32 mouse cellular contexts compared by ENCODE assay signal in the genomic region with DNA sequence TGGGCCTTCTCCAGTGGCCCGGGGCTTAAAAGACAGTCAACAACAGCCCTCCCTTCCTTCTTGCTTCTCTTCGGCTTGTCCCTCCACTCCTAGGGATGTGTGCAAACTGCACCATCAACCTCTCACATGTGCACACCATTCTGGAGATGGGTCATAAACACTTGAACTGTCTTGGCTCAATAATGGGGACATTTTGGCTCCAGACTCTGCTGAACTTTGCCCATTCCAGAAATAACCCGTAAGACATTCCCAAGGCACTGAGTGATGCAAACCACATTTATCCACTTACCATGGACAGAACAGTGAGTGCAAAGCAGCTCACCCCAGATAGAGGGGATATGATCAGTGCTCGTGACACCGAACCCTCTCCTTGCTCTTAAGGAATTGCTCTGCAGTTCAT. TPM values are rescaled to one million over a fixed set of nuclear protein-coding genes. Genes with fewer than 3 reads are reported as not detected.
DNase-seq lines count a peak whose midpoint lies in the region; ATAC-seq and TF ChIP-seq lines count a peak whose summit lies in the region.
"Had no signal": no experiment of that assay in that cellular context is flagged by ENCODE, and none has a peak within 500 bp of the region (broad histone marks: within the 10 kb centered on the region; RNA-seq: fewer than 3 reads in every experiment).

No protein-coding gene starts in this region.

- H3K4me3 ChIP-seq in lung, embryonic 14.5 days (ENCODE audit: low read depth, low read length) = no peak overlapping the region
- H3K4me3 ChIP-seq in lung, adult 2 months (replicated peaks; ENCODE audit: extremely low read depth, low read depth, low read length) = no peak overlapping the region
- H3K4me3 ChIP-seq: embryonic facial prominence, embryonic 13.5 days; erythroblast, embryonic 14.5 days; forebrain, embryonic 12.5 days; heart, embryonic 12.5 days; left cerebral cortex, adult 2 months; midbrain, embryonic 15.5 days; neural tube, embryonic 12.5 days; stomach, embryonic 15.5 days had no signal

- no peaks in the 10 kb centered on the region for H3K36me3 ChIP-seq in lung, embryonic 14.5 days (ENCODE audit: insufficient read depth)
- H3K36me3 ChIP-seq: embryonic facial prominence, embryonic 13.5 days; forebrain, embryonic 12.5 days; heart, embryonic 12.5 days; midbrain, embryonic 15.5 days; neural tube, embryonic 12.5 days; stomach, embryonic 15.5 days had no signal

- no peak for TF ChIP-seq CTCF in lung, embryonic 14.5 days (IDR thresholded peaks at IDR 0.05; ENCODE audit: low read depth)
- TF ChIP-seq CTCF in lung, adult 2 months (IDR thresholded peaks at IDR 0.05; ENCODE audit: insufficient read depth, low read length) = no peak

- H3K27me3 ChIP-seq in lung, embryonic 14.5 days (ENCODE audit: insufficient read depth, low read length) = no peaks in the 10 kb centered on the region
- H3K27me3 ChIP-seq: embryonic facial prominence, embryonic 13.5 days; forebrain, embryonic 12.5 days; midbrain, embryonic 15.5 days; neural tube, embryonic 12.5 days; stomach, embryonic 15.5 days had no signal

- H3K9me3 ChIP-seq in lung, embryonic 14.5 days (ENCODE audit: low read depth, low read length) = no peaks in the 10 kb centered on the region; the same call in 1 of the 2 replicates
- H3K9me3 ChIP-seq: embryonic facial prominence, embryonic 13.5 days; forebrain, embryonic 12.5 days; heart, embryonic 12.5 days; midbrain, embryonic 15.5 days; neural tube, embryonic 12.5 days; stomach, embryonic 15.5 days had no signal

- H3K27ac ChIP-seq in lung, embryonic 14.5 days (ENCODE audit: low read depth) = no peak overlapping the region
- H3K27ac ChIP-seq: embryonic facial prominence, embryonic 13.5 days; forebrain, embryonic 12.5 days; hindbrain, postnatal 0 days; left cerebral cortex, adult 2 months; midbrain, embryonic 15.5 days; neural tube, embryonic 12.5 days; stomach, embryonic 15.5 days had no signal

- no peak overlapping the region for H3K4me2 ChIP-seq in lung, embryonic 14.5 days
- H3K4me2 ChIP-seq: embryonic facial prominence, embryonic 13.5 days; forebrain, embryonic 12.5 days; heart, embryonic 12.5 days; liver, embryonic 11.5 days; midbrain, embryonic 15.5 days; neural tube, embryonic 12.5 days; stomach, embryonic 15.5 days had no signal

- DNase-seq in embryo, embryonic 10 days (ENCODE audit: low spot score) = peak; percentile 1
- DNase-seq in embryo, embryonic 10.5 days (ENCODE audit: low spot score) = no peak
- DNase-seq in lung, embryonic 14.5 days = peak; percentile 43
- no peak for DNase-seq in lung, adult 2 months
- DNase-seq in lung, postnatal 14 days = peak; percentile 42
- no peak for DNase-seq in ovary, postnatal 14 days (ENCODE audit: low spot score)
- DNase-seq in ovary, adult 18-20 months (ENCODE audit: low spot score) = no peak
- no peak for DNase-seq in urinary bladder, postnatal 36 days (ENCODE audit: low spot score in 2 of 2)
- DNase-seq: cerebellum, adult 18-20 months; cerebellum, postnatal 14 days; embryo, embryonic 11 days; heart, adult 18-20 months; heart, postnatal 10 days; left cerebral cortex, postnatal 4 days; right cerebral cortex, adult 18-20 months; right cerebral cortex, postnatal 4 days; thymus, adult 18-20 months; thymus, postnatal 36 days had no signal

- no peak for TF ChIP-seq POLR2A in lung, adult 2 months (IDR thresholded peaks at IDR 0.05; ENCODE audit: borderline replicate concordance, extremely low read depth, low read depth, low read length)

- H3K4me1 ChIP-seq in lung, embryonic 14.5 days (ENCODE audit: insufficient read depth) = no peaks in the 10 kb centered on the region
- H3K4me1 ChIP-seq in lung, adult 2 months (ENCODE audit: control insufficient read depth, insufficient read depth, low read length) = no peaks in the 10 kb centered on the region
- H3K4me1 ChIP-seq: embryonic facial prominence, embryonic 13.5 days; forebrain, embryonic 12.5 days; heart, embryonic 12.5 days; midbrain, embryonic 15.5 days; neural tube, embryonic 12.5 days; stomach, embryonic 15.5 days had no signal

- no peak overlapping the region for H3K9ac ChIP-seq in lung, embryonic 14.5 days
- H3K9ac ChIP-seq: embryonic facial prominence, embryonic 13.5 days; forebrain, embryonic 12.5 days; heart, embryonic 12.5 days; midbrain, embryonic 15.5 days; neural tube, embryonic 12.5 days; stomach, embryonic 15.5 days had no signal

- no peak for ATAC-seq in lung, embryonic 14.5 days (ENCODE audit: insufficient read depth)
- ATAC-seq: CD4-positive, CD25-positive, alpha-beta regulatory T cell, adult 4 months; hindbrain, postnatal 0 days; intestine, embryonic 16.5 days; midbrain, embryonic 15.5 days had no signal

- WGBS in lung, embryonic 14.5 days = 61% methylated on average over 5 of the region's 5 CpGs
- 63% methylated on average over 5 of the region's 5 CpGs for WGBS in lung, adult 2 months

RNA-seq across cellular contexts. Expression of a gene that starts 26.0 kb away (rescaled TPM):
- 37.7 and 43.2 TPM in 2 replicates for polyA plus RNA-seq in lung, embryonic 14.5 days (2014; fragmentation: Nextera tagmentation; extraction: Ambion mirVana)
- polyA plus RNA-seq in lung, adult 2 months (2012; rRNA removed) = 64.7 and 69.8 TPM in 2 replicates
- polyA plus RNA-seq: CD4-positive, CD25-positive, alpha-beta regulatory T cell, adult 4 months; erythroblast, embryonic 14.5 days; heart, embryonic 12.5 days; kidney, embryonic 14.5 days had no signal

RNA-seq across cellular contexts. Expression of a gene that starts 40.4 kb away (rescaled TPM):
- polyA plus RNA-seq in lung, embryonic 14.5 days (2014; fragmentation: Nextera tagmentation; extraction: Ambion mirVana) = not detected in 2 replicates
- polyA plus RNA-seq in lung, adult 2 months (2012; rRNA removed) = 0.67 and 0.88 TPM in 2 replicates
- polyA plus RNA-seq: CD4-positive, CD25-positive, alpha-beta regulatory T cell, adult 4 months; embryonic facial prominence, embryonic 13.5 days; erythroblast, embryonic 14.5 days; forebrain, embryonic 12.5 days; heart, embryonic 12.5 days; hindbrain, embryonic 11.5 days; hindbrain, postnatal 0 days; intestine, embryonic 16.5 days; kidney, embryonic 14.5 days; liver, embryonic 11.5 days; midbrain, embryonic 15.5 days; neural tube, embryonic 12.5 days; stomach, embryonic 15.5 days had no signal

RNA-seq across cellular contexts. Expression of a gene that starts 43.6 kb away (rescaled TPM):
- 0.78 and 0.92 TPM in 2 replicates for polyA plus RNA-seq in lung, embryonic 14.5 days (2014; fragmentation: Nextera tagmentation; extraction: Ambion mirVana)
- 6.4 and 7.9 TPM in 2 replicates for polyA plus RNA-seq in lung, adult 2 months (2012; rRNA removed)
- polyA plus RNA-seq: CD4-positive, CD25-positive, alpha-beta regulatory T cell, adult 4 months; erythroblast, embryonic 14.5 days had no signal

Comparison
In these comparisons a context has a peak if more than half of its experiments do, and no peak if none do; other contexts are left out.
1. DNase-seq: peak in embryo, embryonic 10 days (single experiment), lung, embryonic 14.5 days (single experiment) and lung, postnatal 14 days (single experiment); none in embryo, embryonic 10.5 days (single experiment), lung, adult 2 months (single experiment), ovary, postnatal 14 days (single experiment), ovary, adult 18-20 months (single experiment) and urinary bladder, postnatal 36 days (0 of 2).